Mouse (Mus musculus) liver, embryonic 16.5 days (tissue): Measurements from ENCODE around the gene Klhdc1. TPM values are rescaled to one million over a fixed set of nuclear protein-coding genes. Genes with fewer than 3 reads are reported as not detected.

Source experiments
- ATAC-seq: fragments of 200-750 bp; cut with Nextera tagmentation; 2 replicates; pipeline ENCODE4 v1.8.0; 2017; ENCODE audit warnings: low read depth, mild to moderate bottlenecking, moderate number of reproducible peaks, moderate library complexity
- H3K27ac ChIP-seq: fragments of 300-500 bp; sonication (generic); 2 replicates; pipeline ENCODE4 v1.5.1; 2014; ENCODE audit warnings: mild to moderate bottlenecking, low read length
- H3K27me3 ChIP-seq: fragments of 300-500 bp; sonication (generic); 2 replicates; pipeline ENCODE4 v1.6.1; 2014; ENCODE audit warnings: low read depth, low read length, mixed read lengths; ENCODE audit not compliant: control insufficient read depth, insufficient read depth
- H3K36me3 ChIP-seq: fragments of 300-500 bp; sonication (generic); 2 replicates; pipeline ENCODE4 v1.6.1; 2014; ENCODE audit warnings: mild to moderate bottlenecking; ENCODE audit not compliant: control insufficient read depth, insufficient read depth
- H3K4me1 ChIP-seq: fragments of 300-500 bp; sonication (generic); 2 replicates; pipeline ENCODE4 v1.6.1; 2014; ENCODE audit warnings: low read depth, low read length, mixed read lengths; ENCODE audit not compliant: control insufficient read depth
- H3K4me2 ChIP-seq: fragments of 300-500 bp; sonication (generic); 2 replicates; pipeline ENCODE4 v1.6.1; 2014; ENCODE audit warnings: low read depth, low read length, mixed read lengths
- H3K4me3 ChIP-seq: fragments of 300-500 bp; sonication (generic); 2 replicates; pipeline ENCODE4 v1.5.1; 2014; ENCODE audit warnings: low read depth, mild to moderate bottlenecking, low read length
- H3K9ac ChIP-seq: fragments of 300-500 bp; sonication (generic); 2 replicates; pipeline ENCODE4 v1.6.1; 2014; ENCODE audit warnings: low read depth, low read length
- H3K9me3 ChIP-seq: fragments of 300-500 bp; sonication (generic); replicated peaks from 2 replicates; pipeline ENCODE4 v1.6.1; 2016; ENCODE audit warnings: low read length; ENCODE audit not compliant: control insufficient read depth
- WGBS: fragments of 180-500 bp; shearing (Covaris S2); extraction: QIAGEN DNeasy Blood & Tissue Kit; methylation state at CpG from one replicate; pipeline ENCODE4 v1.1.7; 2014; ENCODE audit not compliant: insufficient replicate concordance; 5-methylcytosine and 5-hydroxymethylcytosine counted together
- polyA plus RNA-seq: library from polyadenylated mRNA; unstranded; fragments of >200 nt; fragmentation: Nextera tagmentation; extraction: Ambion mirVana; gene quantifications from 2 replicates; pipeline ENCODE4 v1.2.1, GENCODE M21; 2015

Klhdc1 gene
- polyA plus RNA-seq, result 2.5 TPM in 2 replicates

- Histone ChIP-seq H3K27me3 (no peaks in the 10 kb centered on the region), H3K9me3 (no peaks in the 10 kb centered on the region), H3K4me1 (peaks cover 8% of the 10 kb centered on the region), H3K9ac (peak within 1 kb of the TSS; percentile 75), H3K27ac (no peak within 1 kb of the TSS), H3K4me2 (peak within 1 kb of the TSS; percentile 93), H3K4me3 (peak within 1 kb of the TSS; percentile 73), H3K36me3 (no peaks in the 10 kb centered on the region)
- 50% methylated on average over 6 of the region's 6 CpGs for WGBS
- ATAC-seq, result no peak
These were observed at the start of gene Klhdc1 for GRCm38 (mm10) chr12:69240876-69241275. Gene Klhdc1 (plus strand): TSS chr12:69241176.

- H3K27me3 ChIP-seq, result no peaks in the 10 kb centered on the region
- no peak overlapping the region for H3K27ac ChIP-seq
- H3K4me1 ChIP-seq, result peaks cover 15% of the 10 kb centered on the region
- ATAC-seq, result no peak
- no peak overlapping the region for H3K9ac ChIP-seq
- 78% methylated on average over 5 of the region's 5 CpGs for WGBS
- no peaks in the 10 kb centered on the region for H3K9me3 ChIP-seq
- no peak overlapping the region for H3K4me2 ChIP-seq
- H3K4me3 ChIP-seq, result no peak overlapping the region
- H3K36me3 ChIP-seq, result peaks cover 20% of the 10 kb centered on the region
These were observed 49.6 kb upstream of the Klhdc1 start for GRCm38 (mm10) chr12:69191396-69191795.

GRCm38 (mm10) chr12:69192637-69193036, 48.3 kb upstream of the Klhdc1 start:
- no peak for ATAC-seq
- H3K4me1 ChIP-seq, result peaks cover 7% of the 10 kb centered on the region
- no peaks in the 10 kb centered on the region for H3K27me3 ChIP-seq
- no peak overlapping the region for H3K4me2 ChIP-seq
- no peak overlapping the region for H3K9ac ChIP-seq
- H3K9me3 ChIP-seq, result no peaks in the 10 kb centered on the region
- no peak overlapping the region for H3K4me3 ChIP-seq
- 73% methylated on average over 2 of the region's 2 CpGs for whole genome bisulfite sequencing
- peaks cover 20% of the 10 kb centered on the region for H3K36me3 ChIP-seq
- H3K27ac ChIP-seq, result no peak overlapping the region

- peak; percentile 74 for ATAC-seq
- WGBS, result under 1% methylated on average over 75 of the region's 75 CpGs
These were observed 44.3 kb upstream of the Klhdc1 start, which contains the start of gene Gm49383 for GRCm38 (mm10) chr12:69196444-69197377. Gene Gm49383 (minus strand): TSS chr12:69197104.

GRCm38 (mm10) chr12:69197378-69198163, 43.4 kb upstream of the Klhdc1 start:
- Histone ChIP-seq H3K4me2 (peak overlapping the region; percentile 98), H3K27me3 (no peaks in the 10 kb centered on the region), H3K9me3 (no peaks in the 10 kb centered on the region), H3K4me1 (peaks cover 18% of the 10 kb centered on the region), H3K9ac (peak overlapping the region; percentile 82), H3K4me3 (peak overlapping the region; percentile 100), H3K27ac (peak overlapping the region; percentile 91), H3K36me3 (peaks cover 14% of the 10 kb centered on the region)
- ATAC-seq, result peak; percentile 84
- WGBS, result under 1% methylated on average over 94 of the region's 94 CpGs

More at GRCm38 (mm10) chr12:69196444-69197377, 44.3 kb upstream of the Klhdc1 start, which contains the start of gene Gm49383:
- H3K4me3 ChIP-seq, result peak within 1 kb of the TSS; percentile 100
- H3K9me3 ChIP-seq, result no peaks in the 10 kb centered on the region
- H3K4me2 ChIP-seq, result peak within 1 kb of the TSS; percentile 98
- peak within 1 kb of the TSS; percentile 82 for H3K9ac ChIP-seq
- H3K36me3 ChIP-seq, result peaks cover 10% of the 10 kb centered on the region
- no peaks in the 10 kb centered on the region for H3K27me3 ChIP-seq
- H3K27ac ChIP-seq, result peak within 1 kb of the TSS; percentile 91
- H3K4me1 ChIP-seq, result peaks cover 18% of the 10 kb centered on the region

GRCm38 (mm10) chr12:69198164-69198535, 42.8 kb upstream of the Klhdc1 start, which contains the start of gene Dnaaf2:
Gene Dnaaf2 (minus strand): TSS chr12:69198429.
- Histone ChIP-seq H3K9me3 (no peaks in the 10 kb centered on the region), H3K36me3 (peaks cover 16% of the 10 kb centered on the region), H3K4me2 (peak within 1 kb of the TSS; percentile 98), H3K4me1 (peaks cover 18% of the 10 kb centered on the region), H3K27ac (peak within 1 kb of the TSS; percentile 91), H3K27me3 (no peaks in the 10 kb centered on the region), H3K9ac (peak within 1 kb of the TSS; percentile 82), H3K4me3 (peak within 1 kb of the TSS; percentile 100)
- under 1% methylated on average over 18 of the region's 18 CpGs for WGBS
- peak; percentile 37 for ATAC-seq

GRCm38 (mm10) chr12:69198985-69199384, 42.0 kb upstream of the Klhdc1 start:
- H3K9ac ChIP-seq, result no peak overlapping the region
- no peaks in the 10 kb centered on the region for H3K9me3 ChIP-seq
- H3K27ac ChIP-seq, result no peak overlapping the region
- no peak overlapping the region for H3K4me3 ChIP-seq
- H3K27me3 ChIP-seq, result no peaks in the 10 kb centered on the region
- ATAC-seq, result no peak
- H3K4me2 ChIP-seq, result peak overlapping the region; percentile 98; the same call in 1 of the 2 replicates
- H3K36me3 ChIP-seq, result peaks cover 18% of the 10 kb centered on the region
- H3K4me1 ChIP-seq, result peaks cover 16% of the 10 kb centered on the region

- peaks cover 30% of the 10 kb centered on the region for H3K36me3 ChIP-seq
- 83% methylated on average over 16 of the region's 16 CpGs for WGBS
These were observed 36.7 kb upstream of the Klhdc1 start, which contains the start of gene Gm49384 for GRCm38 (mm10) chr12:69204052-69204833. Gene Gm49384 (minus strand): TSS chr12:69204267.

More at GRCm38 (mm10) chr12:69204052-69204833, 36.7 kb upstream of the Klhdc1 start, which contains the start of gene Gm49384:
- Histone ChIP-seq H3K27ac (no peak within 1 kb of the TSS), H3K9me3 (no peaks in the 10 kb centered on the region), H3K4me1 (peaks cover under 1% of the 10 kb centered on the region), H3K27me3 (no peaks in the 10 kb centered on the region), H3K4me3 (no peak within 1 kb of the TSS), H3K9ac (no peak within 1 kb of the TSS), H3K4me2 (no peak within 1 kb of the TSS)
- no peak for ATAC-seq
